Mouse (Mus musculus) liver, postnatal 0 days (tissue): ENCODE measurements at regions not wholly inside any gene's neighbourhood (a gene's known extent, or its start where the extent isn't known, plus 50 kb on each side); places are given as distances from the start of the nearest gene placed in this dataset.

ENCODE experiments used
- CTCF ChIP-seq: sonication (generic); IDR thresholded peaks from 2 replicates; pipeline ENCODE4 v1.5.1; 2016; ENCODE audit warnings: antibody characterized with exemption, low read depth
- EP300 ChIP-seq: IDR thresholded peaks from 2 replicates; pipeline ENCODE4 v1.6.1; 2016; ENCODE audit warnings: antibody characterized with exemption, low read depth, mild to moderate bottlenecking

GRCm38 (mm10) chr3:39296257-39296656 is 409.5 kb downstream of the Fat4 start:
- TF ChIP-seq CTCF (no peak), EP300 (no peak)
